Mouse (Mus musculus): ENCODE measurements around the gene Dennd1a. TPM values are rescaled to one million over a fixed set of nuclear protein-coding genes. Genes with fewer than 3 reads are reported as not detected.

Dennd1a gene
- total RNA-seq, 2 experiments from 2014 or later: 15.8 to 29.8 TPM

DNA sequence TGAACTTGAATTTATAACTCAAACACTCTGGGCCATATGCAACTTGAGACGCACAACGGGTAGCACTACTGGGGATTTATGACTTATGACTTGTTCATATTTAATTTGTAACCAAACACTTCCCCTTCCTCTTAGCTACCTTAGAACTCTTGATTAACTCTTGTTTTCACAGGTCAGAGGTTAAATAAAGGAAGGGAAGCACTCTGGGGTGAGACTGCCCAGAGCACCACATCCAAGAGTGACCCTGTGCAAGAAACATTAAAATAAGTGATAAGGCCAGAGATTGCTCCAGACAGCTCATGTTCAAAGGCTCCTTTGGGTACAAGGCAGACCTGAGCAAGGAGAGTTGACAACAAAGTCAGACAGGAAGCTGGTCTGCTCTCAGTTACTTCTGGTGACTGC lies 219.0 kb downstream of the Dennd1a start:
- no peak for ATAC-seq (replicated peaks; ENCODE audit: poor library complexity, severe bottlenecking)

DNA sequence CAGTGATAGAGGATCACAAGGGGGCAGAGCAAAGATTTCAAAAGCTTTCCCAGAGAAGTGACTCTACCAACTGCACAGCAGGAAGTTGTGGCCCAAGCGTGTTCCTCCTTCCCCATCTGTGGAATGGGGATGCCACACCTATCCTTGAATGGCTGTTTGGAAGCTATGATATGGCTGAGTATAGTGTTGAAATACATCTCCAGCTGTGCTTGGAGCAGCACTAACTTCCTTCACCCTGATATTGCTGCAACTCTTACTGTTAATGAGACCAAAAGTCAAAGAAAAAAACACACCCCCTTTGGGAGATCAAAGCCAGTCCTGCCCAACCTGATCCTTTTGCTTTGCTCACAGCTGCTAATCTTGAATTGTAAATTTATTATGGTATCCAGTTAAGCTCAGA lies 221.3 kb downstream of the Dennd1a start:
- ATAC-seq (replicated peaks; ENCODE audit: poor library complexity, severe bottlenecking): peak; percentile 87

DNA sequence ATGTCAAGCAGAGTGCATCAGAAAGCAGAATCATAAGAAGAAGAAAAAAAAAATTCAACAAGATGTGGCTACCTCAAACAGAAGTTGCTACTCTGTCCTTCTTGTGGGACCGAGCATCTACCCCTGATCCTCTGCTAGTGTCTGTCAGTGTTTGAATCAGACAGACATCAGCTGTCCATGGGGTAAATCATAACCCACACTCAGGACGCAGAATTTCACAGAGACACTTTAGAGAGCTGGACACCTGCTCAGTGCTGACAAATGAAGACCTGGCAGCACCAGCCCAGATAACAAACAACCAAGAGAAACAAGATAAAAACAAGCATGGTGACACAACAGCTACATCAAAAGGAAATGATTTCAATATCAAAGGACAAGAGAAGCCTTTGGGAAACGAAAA lies 222.9 kb downstream of the Dennd1a start:
- ATAC-seq (replicated peaks; ENCODE audit: poor library complexity, severe bottlenecking): no peak

DNA sequence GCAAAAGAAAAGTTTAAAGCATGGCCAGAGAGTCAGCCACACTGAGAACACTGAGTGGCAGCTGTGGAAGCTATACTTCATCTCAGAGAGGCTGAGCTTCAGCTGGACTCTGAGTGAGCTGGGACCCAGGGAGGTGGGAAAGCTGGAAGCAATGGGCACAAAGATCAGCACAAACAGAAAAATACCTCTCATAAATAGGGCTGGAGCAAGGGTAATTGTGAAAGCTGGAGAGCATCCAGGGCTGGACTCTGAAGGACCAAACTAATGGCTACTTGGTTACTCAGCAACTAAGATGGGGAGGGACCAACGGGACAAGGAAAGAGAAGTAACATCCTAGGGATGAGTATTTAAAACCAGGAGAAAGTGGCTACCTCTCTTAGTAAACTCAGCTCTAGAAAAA lies 225.0 kb downstream of the Dennd1a start:
- ATAC-seq (replicated peaks; ENCODE audit: poor library complexity, severe bottlenecking): no peak

DNA sequence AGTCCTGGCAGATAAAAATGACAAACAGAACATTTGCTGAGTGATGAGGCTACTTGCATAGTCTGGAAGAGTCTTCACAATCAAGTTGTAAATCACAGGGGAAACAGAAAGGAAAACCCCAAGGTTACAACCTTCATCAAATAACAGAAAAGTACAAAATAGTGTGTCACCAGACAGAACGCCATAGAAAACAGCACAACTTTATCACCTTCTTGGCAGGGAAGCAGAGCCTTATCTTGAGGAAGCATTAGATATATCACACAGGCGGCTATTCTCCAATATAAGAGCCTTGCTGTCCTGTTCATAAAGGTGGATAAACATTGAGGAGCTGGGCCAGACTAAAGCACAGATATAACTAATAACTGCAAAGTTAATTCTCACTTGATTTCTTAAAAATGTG lies 225.7 kb downstream of the Dennd1a start:
- ATAC-seq (replicated peaks; ENCODE audit: poor library complexity, severe bottlenecking): no peak

DNA sequence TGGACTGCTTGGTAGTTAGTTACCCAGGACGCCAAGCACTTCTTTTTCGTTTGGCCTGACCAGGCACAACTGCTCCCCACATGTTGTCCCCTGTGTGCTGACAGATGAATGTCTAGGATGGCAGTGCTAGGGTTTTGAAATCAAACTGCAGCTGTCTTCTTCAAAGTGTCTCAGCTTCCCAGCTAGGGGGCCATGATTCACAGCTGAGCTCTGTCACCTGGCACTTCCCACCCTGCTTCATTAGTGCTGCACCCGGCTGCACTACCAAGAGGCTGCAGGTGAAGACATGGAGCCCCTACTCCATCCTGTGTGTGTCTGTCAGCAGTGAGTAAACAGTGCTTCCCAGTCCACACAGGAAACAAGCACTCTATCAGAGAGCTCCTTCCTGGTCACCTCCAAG lies 234.8 kb downstream of the Dennd1a start:
- ATAC-seq (replicated peaks; ENCODE audit: poor library complexity, severe bottlenecking): no peak

DNA sequence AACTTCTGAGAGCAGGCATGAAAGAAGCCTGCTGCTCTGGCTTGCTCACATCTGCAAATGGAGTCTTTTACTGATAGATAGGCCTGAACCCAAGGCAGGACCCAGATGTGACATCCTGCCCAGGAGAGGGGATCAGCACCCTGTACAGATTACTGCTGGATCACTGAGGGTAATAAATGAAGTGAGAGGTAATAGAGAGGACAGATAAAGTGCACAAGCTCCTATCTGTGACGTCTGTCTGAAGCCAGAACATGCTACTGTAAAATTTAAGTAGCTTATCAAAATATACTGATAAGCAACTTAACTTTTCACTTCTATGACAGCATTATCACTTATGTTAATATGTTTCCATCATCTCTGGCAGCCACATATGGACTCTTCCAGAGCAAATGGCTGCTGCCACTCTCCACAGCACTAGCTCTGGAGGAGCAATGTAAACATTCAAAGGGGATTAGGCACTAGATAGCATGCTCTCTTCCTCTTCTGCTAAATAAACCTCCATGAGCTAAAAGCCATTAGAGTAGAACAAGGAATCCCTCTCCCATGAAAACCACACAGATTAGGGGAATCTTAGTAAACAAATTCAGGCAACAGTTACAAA lies 235.6 kb downstream of the Dennd1a start:
- no peak for ATAC-seq (replicated peaks; ENCODE audit: poor library complexity, severe bottlenecking)

DNA sequence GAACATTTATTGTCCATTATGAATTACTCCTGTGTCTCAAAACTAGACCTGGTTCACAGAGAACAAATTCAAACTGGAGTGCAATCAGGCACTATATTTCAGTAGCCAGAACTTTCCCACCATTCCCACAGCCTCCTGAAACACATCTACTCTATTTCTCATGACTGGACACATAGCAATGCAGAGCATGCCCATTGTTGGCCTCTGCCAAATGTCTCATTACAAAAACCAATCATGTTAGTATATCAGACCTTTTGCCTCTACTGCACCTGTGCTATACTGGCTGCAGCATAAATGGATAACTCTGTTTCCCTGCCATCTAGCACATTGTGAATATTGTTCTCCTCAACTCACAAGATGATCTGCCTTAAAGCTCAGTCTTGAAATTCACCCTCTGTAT lies 238.2 kb downstream of the Dennd1a start:
- no peak for ATAC-seq (replicated peaks; ENCODE audit: poor library complexity, severe bottlenecking)

DNA sequence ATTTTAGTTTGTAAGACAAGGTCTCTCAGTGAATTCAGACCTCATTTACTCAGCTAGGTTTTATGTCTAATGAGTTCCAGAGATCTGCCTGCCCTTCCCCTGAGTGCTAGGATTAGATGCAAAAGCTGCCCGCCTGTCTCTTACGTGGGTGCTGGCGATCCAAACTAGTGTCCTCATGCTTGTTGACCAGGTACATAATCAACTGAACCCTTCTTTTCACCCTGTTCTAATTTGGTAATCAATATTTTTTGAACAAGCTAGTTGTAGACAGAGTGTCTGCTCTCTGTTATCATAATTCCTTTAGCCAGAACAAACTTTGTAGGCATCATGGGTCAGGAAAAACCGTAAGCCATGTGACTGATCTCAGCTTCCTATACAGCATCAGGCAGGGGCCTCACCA lies 241.9 kb downstream of the Dennd1a start:
- no peak for ATAC-seq (replicated peaks; ENCODE audit: poor library complexity, severe bottlenecking)

DNA sequence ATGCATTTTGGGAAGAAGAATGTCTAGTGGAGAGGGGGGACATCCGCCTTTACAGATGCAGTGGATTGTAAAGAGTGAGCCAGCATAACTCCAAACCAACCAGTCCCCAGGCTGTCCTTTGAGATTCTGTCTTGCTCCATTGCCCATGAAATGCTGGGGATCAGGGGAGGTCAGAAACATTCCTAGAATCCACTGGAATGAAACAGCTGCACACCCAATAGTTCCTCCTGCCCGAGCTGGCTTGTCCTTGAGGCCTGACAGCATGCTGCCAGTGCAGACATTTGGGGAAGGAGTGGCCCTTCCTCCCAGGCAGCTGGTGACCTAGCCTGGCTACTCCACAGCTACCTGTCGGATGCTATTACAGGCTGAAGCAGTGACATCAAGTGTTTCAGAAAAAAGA lies 246.3 kb downstream of the Dennd1a start:
- ATAC-seq (replicated peaks; ENCODE audit: poor library complexity, severe bottlenecking): no peak

DNA sequence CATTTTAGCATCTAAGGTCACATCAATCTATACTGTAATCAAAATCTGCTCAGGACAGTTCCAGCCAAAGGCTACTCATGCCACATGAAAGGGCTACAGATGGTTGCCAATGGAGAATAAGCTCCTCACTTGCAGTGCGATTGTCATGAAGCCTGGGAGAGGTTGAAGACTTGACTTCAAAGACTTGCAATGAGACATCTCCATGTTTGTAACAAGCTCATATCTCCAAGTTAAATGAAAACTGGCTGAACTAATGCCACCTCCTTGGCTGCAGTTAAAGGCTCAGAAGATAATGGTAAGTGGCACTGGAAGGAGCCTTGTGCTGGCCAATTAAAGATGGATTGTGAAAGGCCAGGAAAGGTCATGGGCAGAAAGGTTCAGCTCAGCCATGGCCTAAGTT lies 247.6 kb downstream of the Dennd1a start:
- no peak for ATAC-seq (replicated peaks; ENCODE audit: poor library complexity, severe bottlenecking)

DNA sequence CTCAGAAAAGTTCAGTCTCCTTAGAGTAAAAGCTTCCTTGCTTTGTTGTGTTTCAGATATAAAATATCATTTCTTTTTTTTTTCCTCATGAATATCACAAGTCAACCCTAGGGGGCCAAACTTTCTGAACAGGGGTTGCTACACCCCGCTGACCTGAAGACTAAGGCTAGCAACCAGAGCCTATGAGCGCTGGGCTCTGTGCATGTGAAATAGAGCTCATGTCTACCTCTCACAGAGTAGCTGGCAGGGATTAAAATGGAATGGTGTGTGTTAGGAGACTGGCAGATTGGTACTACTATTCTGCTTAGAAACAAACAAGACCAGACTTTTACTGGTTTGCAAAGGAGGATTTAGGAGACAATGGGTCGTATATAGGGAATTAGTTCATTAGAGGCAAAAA lies 258.9 kb downstream of the Dennd1a start:
- no peak for ATAC-seq (replicated peaks; ENCODE audit: poor library complexity, severe bottlenecking)

DNA sequence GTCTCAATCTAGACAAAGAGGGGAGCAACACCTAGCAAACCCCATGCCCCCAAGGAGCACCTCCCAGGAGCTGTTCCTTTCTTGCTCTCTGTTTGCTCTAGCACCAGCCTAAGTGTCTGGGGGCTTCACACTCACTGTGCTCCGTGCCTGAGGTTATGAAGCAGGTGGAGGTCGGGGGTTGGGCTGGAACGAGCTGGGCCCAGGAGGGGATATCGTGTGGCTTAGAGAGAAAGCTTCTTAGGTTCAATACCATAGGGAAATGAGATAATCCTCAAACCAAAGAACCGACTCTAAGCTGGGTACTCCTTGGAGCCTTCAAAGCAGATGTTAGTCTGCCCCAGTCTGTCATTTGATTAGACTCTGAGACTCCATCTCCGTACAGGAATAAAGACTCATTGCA lies 261.6 kb downstream of the Dennd1a start:
- ATAC-seq (replicated peaks; ENCODE audit: poor library complexity, severe bottlenecking): no peak

DNA sequence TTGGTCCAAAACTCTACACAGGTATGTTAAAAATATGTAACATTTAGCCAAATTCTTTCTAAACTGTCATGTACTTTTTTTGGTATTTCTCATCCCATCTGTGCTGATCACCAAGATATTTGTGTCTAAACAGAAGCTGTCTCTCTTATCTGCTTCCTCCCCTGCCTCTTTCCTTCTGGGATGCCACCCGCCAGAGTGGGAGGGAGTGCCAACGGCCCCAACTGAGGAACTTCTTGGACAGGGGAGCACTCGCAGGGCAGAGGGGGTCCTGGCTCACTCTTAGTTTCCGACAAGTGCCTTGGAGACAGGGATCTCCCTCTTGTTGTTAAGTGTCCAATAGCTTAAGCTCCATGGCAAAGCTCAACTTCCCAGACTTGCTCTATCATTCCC lies 263.5 kb downstream of the Dennd1a start:
- ATAC-seq (replicated peaks; ENCODE audit: poor library complexity, severe bottlenecking): no peak

DNA sequence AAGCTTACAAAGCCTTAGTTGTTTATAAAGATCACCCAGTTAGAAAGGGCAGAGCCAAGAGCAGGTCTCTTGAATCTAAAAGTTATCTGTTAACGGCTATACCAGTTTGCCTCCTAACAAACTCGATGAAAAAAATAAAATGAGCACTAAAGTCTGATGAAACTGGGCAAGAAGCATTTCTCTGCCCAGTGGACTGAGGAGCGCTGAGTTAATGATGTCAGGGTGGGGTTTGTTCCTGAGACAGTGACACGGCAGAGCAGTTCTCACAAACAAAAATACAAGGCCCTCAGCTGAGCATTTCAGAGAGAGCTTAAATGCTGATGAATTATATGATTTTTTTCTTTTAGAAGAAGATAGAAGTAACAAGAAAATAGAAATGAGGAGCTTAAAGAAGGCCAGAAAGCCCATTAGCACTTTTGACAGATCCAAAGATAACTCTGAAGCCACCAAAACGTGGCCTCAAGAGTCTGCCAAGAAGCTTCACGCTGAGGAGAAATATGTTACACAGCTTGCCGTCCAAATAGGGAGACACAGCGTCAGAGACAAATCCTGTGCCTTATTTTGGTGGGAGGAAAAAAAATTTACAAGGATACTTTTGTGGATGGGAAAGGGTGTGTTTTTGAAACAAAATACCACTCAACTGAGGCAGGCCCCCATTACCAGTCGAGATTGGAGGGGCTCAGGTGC lies 264.0 kb downstream of the Dennd1a start:
- ATAC-seq (replicated peaks; ENCODE audit: poor library complexity, severe bottlenecking): no peak

DNA sequence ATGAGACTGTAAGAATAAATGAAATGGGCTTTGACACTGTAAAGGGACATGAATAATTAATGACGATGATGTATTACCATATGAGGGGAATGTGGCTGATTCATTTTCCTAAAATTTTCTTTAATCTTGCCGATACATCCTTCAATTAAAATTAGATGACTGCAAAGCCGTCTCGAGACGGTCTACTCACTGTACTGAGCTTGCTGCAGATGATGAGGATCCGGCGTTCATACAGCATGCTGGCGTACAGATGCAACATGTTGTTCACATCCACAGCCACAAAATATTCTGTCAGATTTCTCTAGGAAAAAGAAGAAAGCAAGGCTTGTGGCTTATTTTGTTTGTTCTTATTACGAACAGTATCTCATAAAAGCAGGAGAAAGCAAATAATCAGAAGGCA lies 266.0 kb downstream of the Dennd1a start:
- no peak for ATAC-seq (replicated peaks; ENCODE audit: poor library complexity, severe bottlenecking)

DNA sequence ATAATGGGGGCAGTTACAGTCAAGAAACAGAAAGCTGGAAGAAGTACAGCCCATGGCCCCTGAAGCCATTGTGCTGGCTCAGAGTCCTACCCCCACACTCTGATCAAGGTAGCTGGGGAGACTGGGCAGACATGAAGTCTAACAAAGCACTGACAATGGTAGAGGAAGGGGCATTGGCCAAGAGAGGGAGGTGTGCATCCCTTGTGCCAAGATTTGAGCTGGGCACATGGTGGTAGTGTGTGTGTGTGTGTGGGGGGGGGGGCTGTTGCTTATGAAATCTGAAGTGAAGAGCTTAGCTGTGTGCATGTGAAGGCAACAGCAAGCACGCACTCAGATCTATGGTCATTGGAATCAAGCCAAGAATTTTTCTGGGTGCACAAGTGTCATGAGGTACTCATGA lies 272.5 kb downstream of the Dennd1a start:
- no peak for ATAC-seq (replicated peaks; ENCODE audit: poor library complexity, severe bottlenecking)

DNA sequence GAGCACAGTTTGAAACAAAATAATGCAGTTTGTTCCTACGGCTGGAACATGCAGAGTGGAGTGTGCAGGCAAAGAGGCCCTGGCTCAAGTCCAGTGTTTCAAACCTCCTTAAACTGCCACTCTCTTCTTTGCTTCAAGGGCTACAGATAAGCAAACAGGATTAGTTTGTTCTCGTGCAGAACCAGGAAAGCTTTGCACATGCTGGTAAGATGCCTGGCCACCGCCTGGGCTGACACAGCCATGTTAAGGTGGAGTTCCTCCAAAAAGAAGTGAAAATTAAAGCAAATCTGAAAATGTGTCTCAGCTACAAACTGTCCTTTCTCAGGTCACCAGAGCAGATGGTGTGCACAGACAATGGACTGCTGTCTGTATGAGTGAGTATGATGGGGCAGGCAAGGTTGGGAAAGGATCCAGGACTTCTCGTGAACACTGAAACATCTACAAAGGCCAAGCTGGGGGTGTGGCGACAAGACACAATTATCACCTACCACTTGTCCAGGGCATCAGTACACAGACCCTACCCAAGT lies 273.3 kb downstream of the Dennd1a start:
- ATAC-seq (replicated peaks; ENCODE audit: poor library complexity, severe bottlenecking): no peak

DNA sequence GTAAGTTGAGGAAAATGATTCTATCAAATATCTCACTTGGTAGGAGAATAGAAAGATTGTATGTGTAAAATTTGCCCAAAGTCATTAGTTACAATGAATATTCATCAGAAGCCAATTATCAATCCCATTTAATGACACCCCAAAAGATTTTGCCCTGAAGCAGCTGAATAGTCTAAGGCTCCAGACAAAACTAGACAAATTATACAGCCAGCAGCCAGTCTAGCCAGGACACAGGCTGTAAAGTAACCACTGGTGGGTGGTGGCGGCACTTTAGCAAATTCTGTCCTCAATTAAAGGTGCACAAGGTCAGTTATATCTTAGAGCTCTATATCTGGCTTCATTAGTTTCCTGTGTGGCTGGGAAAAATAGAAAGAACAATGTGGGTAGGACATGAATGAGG lies 280.0 kb downstream of the Dennd1a start:
- no peak for ATAC-seq (replicated peaks; ENCODE audit: poor library complexity, severe bottlenecking)

DNA sequence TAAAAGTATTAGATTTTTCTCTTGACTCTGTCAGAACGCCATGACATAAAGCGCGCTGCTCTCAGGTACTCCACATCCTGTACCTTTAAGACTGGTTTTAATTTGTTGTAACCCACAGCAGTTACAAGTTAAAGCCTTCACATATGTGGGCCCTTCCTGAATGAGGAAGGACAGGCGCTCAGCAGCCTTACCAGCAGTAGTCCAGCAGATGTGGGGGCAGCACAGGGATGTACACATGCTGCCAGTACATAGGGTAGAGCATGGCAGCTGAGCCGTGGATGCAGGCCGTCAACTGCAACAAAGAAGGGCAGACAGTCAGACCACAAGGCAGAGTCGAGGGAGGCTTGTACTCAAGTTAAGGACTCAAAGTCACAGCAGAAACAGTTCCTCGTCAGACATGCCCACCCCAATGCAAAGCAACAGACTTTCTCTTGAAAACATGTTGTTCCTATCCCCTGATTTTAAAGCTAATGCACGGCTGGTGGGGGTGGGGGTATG lies 284.0 kb downstream of the Dennd1a start:
- ATAC-seq (replicated peaks; ENCODE audit: poor library complexity, severe bottlenecking): no peak

DNA sequence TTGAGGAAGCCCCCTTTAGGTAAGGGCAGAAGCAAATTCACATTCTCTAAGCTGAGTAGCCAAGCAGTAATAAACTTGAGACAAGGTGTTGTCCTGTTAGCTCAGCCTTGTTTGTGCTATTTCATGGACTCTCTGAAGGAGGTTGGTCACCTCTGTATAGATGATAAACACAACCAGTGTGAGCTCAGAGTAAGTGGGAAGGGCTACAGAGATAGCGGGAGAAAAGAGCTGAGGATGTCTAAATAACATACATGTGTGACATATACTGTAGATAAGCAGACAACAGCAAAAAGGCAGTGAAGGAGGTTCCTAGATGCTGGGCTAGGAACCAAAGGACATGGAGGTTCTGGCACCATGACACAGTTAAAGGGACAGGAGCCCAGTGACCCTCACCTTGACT lies 286.2 kb downstream of the Dennd1a start:
- ATAC-seq (replicated peaks; ENCODE audit: poor library complexity, severe bottlenecking): no peak

DNA sequence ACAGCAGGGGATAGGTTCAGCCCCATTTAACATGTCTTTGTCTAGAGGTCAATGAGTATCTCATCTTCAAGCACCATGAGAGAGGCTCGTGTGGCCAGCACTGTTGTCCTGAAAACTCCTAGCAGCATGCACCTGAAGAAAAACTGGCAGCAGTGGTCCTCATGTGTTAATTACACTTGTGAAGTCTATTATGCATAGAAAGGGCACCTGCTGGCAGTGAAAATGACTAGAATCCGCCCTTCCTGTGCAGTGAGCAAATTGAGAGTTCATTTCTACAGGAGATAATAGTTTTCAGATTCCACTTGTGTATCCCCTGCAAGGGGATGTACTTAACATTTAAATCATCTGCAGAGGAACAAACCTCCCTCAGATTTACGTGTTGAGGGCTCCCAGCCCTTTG lies 289.2 kb downstream of the Dennd1a start:
- ATAC-seq (replicated peaks; ENCODE audit: poor library complexity, severe bottlenecking): no peak
